Mouse (Mus musculus): ENCODE measurements around the gene Fbxo6.

DNA sequence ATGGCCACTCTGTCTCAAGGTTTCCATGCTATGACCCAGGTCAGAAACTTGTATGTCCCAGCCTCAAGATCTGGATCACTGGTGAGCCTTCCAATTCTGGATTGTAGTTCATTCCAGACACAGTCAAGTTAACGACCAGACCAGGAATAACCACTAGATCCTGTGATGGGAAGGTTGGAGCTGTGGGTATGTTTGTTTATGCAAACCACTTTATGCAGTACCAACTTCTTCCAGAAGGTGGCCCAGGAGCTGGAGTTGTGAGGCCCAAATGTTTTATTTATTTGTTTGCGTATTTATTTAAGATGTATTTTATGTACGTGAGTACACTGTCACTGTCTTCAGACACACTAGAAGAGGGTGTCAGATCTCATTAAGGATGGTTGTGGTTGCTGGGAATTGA is 3.0 kb upstream of the Fbxo6 start:
- TF ChIP-seq POLR2A (IDR thresholded peaks at IDR 0.05; ENCODE audit: insufficient read length, low read depth) (no peak), CEBPB (IDR thresholded peaks at IDR 0.05; ENCODE audit: insufficient read depth, poor library complexity, severe bottlenecking) (no peak), POLR2AphosphoS2 (IDR thresholded peaks at IDR 0.05; ENCODE audit: insufficient read length, low read depth) (no peak), USF1 (IDR thresholded peaks at IDR 0.05; ENCODE audit: low read depth) (no peak), E2F4 (IDR thresholded peaks at IDR 0.05; ENCODE audit: insufficient read depth) (no peak), TCF3 (IDR thresholded peaks at IDR 0.05; ENCODE audit: insufficient read length, low read depth) (no peak), MAX (IDR thresholded peaks at IDR 0.05; ENCODE audit: low read depth) (no peak), REST (IDR thresholded peaks at IDR 0.05; ENCODE audit: insufficient read depth, insufficient read length) (no peak), MYOD1 (IDR thresholded peaks at IDR 0.05; ENCODE audit: control insufficient read depth in 1 of 3, insufficient read length in 2 of 3, low read depth in 2 of 3) (no peak), MYOG (IDR thresholded peaks at IDR 0.05; ENCODE audit: control insufficient read depth in 1 of 3, insufficient read depth in 1 of 3, insufficient read length in 2 of 3, low read depth in 2 of 3) (no peak), TCF12 (IDR thresholded peaks at IDR 0.05; ENCODE audit: insufficient read depth, poor library complexity, severe bottlenecking) (no peak), SRF (IDR thresholded peaks at IDR 0.05; ENCODE audit: control insufficient read depth, insufficient read length, low read depth) (no peak)

Measured in myocyte (in vitro differentiated cells).